Mouse (Mus musculus) cerebellum, adult 9-10 months (tissue): ENCODE measurements around the gene Tex261.
A peak's percentile ranks its signal among the peaks of the same experiment; 100 is the strongest.
"Not testable (repeated sequence)": the region's sequence is repeated elsewhere in the genome, so short reads cannot be mapped to it uniquely, and the experiment has no call there.

Source experiments
- DNase-seq: peaks from one replicate; pipeline ENCODE4 v3.0.0; 2022

Tex261 gene

DNA sequence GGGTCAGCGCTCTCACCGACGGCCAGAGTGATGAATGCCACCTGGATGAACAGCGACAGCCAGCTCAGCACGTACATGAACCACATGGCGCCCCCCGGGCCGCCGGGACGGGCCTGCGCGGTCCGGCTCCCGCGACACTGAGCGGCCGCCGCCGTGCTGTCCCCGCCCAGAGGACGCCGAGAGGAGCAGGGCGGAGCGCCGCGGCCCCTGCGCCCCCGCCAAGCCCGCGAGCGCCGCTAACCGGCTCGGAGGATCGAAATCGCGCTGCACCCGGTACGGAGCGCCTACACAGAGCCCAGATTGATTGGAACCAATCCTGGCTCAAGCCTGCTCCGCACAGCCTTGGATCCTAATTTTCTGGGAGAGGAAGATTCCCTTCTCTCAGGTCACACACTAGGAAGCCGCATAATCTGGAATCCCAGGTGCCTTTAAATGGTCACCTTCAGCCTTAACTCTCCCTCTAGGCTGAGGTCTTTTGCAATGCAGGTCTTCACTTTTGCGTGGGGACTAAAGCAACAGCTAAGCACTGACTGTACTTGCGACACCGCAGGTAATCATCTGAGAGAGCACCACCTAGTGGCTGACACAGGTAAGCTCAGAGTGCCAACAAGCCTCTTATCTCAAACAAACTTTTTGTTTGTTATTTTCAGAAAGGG is at the start of gene Tex261:
Gene Tex261, minus strand, starts transcription at position 176 of the 656 bp plus-strand sequence.
- peak; percentile 90 for DNase-seq

DNA sequence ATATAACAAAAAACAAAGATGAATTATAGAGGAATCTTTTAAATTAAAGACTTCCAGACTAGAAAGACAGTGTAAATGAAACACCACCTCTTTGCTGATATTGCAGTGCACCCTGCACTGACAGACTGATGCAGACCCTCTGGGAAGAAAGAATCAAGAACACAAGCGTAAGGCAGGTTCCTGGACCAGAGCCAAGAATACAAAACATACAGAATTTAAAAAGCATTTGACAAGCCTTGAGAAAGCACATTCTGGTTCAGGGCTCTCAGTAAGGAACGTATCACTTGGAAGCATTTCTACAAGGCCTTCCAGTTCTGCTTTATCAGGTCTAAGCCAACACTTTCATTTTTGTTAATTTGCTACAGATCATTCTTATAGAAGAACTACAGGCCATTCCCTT is 46.2 kb upstream of the Tex261 start:
- no peak for DNase-seq

DNA sequence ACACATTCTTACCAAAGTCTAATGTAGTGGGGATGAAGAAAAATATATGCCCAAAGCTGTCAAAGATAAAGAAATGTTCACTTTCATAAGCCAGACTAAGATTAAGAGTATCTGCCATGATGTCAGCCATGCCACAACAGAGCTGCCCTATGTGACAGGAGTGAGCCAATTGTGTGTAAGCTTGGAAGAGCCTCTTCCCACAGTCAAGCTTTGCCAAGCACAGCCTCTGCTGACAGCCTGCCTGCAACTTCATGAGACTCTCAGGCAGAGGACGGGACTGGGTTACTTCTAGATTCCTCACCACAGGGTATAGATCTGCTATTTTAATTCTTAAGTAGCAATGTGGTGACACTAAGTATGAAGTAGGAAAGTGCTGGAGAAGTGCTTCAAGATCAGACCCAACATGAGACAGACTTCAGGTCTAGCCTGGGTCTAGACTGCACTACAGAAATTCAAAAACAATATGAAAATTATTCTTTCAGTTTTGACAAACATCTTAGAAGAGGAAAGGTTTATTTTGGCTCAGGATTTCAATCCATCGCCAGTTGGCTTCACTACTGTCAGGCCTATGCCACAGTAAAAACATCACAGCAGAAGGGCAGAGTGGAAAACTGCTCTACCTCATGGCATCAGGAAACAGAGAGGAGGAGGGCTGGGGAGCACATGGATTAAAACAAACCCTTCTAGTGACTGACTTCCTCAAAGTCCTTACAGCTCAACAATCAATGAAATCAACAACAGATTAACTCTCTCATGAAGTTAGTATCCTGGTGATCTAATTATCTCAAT is 45.3 kb upstream of the Tex261 start:
- no peak for DNase-seq

DNA sequence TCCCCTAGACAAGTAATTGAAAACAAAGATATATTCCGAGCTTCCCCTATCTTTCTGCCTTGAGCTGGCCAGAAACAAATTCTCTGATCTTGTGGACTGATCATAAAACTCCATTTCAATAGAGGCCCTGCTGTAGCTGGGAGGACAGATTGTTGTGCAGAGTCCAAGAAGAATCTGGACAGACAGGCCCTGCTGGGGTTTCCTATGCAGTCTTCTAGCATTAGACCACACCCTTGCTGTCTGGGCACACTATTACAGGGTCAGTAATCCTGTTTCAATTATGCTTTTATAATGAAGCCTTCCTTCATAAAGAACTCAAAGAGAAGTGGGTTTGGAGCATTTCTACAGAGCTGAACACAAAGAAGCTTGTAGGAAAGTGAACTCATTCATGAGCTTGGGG is 43.4 kb upstream of the Tex261 start:
- DNase-seq = no peak

DNA sequence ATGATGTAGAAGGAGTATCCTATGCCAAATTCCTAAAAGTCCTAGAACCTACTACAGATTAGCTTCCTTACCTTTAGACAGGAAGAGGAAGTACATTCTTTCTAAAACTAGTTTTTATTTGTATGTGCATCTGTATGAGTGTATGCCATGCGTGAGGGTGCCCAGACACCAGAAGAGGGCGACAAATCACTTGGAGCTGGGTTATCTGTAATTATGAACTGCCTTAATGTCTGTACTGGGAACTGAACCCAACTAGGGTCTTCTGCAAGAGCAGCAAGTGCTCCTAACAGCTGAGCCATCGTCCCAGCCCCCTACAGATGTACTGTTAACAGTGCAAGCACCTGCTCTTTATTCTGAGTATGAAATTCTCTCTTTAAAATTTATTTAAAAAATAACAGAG is 40.2 kb upstream of the Tex261 start:
- no peak for DNase-seq

DNA sequence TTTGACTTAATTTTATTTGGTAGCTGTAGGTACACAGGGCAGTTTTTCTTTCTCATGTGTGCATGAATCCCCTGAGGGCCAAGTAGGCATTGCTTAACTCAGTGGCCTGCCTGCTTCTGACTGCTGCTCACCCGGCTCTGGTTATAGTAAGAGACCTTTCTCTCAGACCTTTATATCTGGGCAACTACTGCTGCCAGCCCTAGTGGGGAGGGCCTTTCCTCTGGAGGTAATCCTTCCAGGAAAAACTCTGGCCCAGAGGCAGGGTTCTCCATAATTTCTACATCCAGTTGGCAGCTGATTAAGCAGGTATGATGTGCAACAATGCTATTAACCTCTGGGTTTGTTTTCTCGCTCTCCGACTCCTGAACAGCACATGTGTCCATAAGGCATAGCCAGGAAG is 27.2 kb upstream of the Tex261 start:
- DNase-seq = no peak

DNA sequence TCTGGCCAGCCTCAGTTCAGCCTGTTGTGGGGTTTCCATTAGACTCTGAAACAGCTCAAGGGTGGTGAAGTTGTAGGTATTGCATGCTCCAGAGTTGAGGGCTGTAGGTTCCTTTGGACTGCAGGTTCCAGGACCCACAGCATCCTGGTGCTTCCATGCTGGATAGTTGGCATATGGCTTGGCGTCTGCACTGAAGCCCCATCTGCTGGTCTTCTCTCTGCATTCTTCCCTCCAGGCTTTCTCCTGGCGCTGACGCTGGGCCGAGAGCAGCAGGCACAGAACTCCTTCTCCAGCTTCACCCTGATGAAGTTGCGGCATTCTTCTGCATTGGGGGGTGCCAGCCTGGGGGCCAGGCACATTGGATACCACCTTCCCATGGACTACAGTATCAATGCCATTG is 26.4 kb upstream of the Tex261 start:
- no peak for DNase-seq

DNA sequence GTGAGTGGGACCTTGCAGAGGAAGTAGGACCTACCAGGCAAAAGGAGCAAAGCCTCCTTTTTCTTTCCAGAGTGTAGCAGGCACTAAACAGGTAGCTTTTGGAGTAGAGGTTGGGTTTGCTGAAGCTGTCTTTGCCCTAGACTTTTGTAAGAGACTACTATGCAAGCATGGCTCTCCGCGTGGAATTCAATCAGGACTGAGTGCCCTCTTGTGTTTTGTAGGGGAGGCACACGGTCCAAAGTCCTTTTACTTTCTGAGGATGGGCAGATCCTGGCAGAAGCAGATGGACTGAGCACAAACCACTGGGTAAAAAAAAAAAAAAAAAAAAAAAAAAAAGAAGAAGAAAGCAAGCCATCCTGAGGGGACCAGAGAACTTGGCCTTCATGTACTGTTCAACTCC is 21.1 kb upstream of the Tex261 start:
- no peak for DNase-seq

DNA sequence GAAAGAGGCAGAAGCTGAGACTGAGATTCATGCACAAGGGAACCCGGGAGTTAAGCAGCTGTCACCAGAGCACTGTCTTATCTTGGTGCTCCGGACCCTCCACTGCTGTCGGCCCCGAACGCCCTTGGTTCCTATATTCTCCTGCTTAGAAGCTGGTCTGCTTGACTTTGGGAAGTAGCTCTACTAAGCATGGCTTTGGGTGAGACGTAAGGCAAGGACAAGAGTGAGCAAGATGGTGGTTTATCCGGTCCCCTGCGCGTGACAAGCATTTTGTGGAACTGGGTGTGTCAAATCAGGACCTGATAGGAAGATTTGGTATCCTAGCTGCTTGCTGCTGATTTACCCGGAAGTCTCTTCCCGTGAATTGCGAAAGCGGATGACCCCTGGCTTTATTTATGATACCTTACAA is 19.9 kb upstream of the Tex261 start:
- no peak for DNase-seq

DNA sequence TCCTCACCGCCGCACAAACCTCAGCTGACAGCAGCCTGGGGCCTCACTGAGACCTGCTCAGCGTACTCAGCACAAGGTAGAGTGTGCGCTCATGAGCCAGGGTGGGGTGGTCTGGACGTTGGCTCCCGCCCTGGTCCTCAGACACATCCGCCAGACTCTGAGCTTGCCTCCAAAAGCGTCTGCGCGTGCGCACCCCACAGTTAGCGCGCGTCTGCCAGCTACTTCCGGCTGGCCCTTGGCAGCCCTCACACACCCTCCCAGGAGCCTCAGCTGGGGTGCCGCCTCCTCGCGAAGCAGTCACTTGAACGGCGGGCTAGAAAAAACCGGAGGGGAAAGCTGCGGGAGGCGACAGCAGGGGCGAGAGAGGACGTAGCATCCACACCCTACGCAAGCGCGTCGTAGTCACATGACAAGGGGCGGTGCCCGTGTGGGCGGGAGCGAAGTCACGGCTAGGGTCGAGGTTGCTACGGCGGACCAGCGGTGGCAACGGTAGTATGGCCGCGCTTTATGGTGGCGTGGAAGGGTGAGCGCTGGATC is 19.2 kb upstream of the Tex261 start, which contains the start of gene Nagk:
Gene Nagk, plus strand, starts transcription at position 223 of the 537 bp plus-strand sequence.
- peak; percentile 90 for DNase-seq

DNA sequence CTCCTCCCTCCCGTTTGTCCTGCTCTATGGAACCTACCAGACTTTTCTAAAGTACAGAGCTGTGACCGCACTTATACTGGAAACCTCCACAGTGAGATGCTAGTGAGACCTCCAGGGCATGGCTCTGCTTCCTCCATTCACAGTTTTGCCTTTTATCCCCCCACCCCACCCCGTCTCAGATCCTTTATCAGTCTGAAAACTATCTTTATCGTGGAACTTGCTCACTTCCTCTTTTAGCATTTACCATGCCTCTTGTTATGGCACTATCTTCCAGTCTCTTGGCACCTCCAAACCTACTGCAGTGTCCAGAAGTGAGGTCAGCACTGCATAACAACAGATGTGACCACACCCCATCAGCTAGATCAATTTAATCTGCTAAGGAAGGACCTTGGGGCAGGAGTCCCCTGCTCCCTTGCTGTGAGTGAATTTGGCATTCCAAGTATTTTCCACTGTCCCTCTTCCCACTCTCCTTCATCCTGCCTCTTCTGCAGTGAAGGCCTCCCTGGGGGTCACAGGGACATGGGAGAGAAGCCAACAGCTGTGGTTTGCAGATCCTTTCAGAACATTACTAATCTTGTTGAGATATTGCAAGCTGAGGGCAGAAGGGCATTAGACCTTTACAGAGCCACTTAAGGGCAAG is 15.8 kb upstream of the Tex261 start:
- DNase-seq = no peak

DNA sequence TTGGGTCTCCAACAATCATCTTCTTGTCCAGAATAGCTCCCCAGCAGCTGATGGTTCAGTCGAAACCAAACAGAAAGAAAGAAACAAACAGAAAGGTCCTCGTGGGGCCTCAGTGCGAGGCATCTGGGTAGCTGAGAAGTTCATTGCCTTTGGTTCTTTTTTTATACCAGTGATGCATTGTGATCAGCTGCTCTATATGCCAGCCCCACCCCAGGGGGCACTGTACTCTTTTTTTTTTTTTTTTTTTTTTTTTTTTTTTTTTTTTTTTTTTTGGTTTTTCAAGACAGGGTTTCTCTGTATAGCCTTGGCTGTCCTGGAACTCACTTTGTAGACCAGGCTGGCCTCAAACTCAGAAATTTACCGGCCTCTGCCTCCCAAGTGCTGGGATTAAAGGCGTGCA is 14.9 kb upstream of the Tex261 start:
- not testable (repeated sequence) for DNase-seq

DNA sequence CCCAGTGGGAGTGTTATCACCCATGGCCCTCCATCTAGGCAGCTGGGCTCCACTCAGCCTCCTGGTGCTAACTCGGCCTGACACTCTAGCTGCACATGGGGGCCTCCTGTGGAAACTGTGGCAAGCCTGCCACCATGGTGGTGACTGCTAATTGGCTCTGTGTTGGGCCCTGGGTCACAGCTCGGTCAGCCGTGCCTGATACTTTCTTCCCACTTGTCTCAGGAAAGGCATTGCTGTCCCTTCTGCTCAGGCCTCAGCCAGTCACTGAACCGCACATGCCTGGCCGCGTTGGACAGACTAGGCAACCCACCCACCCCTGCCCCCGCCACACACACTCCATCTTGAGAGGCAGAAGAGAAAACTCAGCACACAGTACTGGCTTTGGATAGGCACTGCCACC is 12.9 kb upstream of the Tex261 start:
- no peak for DNase-seq

DNA sequence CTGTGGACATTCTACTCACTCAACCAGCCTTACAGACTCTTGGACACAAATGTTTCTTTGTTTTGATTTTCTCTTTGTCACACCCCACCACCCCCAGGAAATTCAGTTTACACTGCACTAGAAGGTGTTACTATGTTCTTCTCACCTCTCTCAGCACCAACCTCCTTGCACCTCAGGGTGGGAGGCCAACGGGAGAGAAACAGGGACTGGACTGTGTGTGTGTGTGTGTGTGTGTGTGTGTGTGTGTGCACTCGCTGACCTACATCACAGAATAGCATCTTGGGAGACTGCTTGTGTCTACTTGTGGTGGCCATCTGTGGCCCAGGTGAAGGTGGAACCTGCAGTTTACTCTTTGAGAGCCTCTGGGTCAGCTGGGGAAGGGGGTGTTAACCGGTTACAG is 10.8 kb upstream of the Tex261 start:
- DNase-seq = no peak

DNA sequence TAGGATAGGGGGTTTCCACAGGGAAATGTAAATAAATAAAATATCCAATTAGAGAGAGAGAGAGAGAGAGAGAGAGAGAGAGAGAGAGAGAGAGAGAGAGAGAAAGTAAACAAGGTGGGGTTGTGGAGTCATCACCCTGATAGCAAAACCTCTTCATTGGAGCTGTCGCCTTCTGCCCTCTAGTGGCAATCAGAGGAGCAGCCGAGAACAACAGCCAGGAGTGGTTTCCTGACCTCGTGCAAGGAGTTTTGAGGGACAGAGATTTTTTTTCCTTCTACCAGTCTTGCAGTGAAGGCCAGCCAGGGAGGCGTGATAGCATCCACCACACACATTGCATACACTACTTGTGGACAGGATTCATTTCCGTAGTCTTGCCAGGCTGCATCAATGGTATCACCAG is 3.4 kb upstream of the Tex261 start:
- DNase-seq = peak; percentile 53

DNA sequence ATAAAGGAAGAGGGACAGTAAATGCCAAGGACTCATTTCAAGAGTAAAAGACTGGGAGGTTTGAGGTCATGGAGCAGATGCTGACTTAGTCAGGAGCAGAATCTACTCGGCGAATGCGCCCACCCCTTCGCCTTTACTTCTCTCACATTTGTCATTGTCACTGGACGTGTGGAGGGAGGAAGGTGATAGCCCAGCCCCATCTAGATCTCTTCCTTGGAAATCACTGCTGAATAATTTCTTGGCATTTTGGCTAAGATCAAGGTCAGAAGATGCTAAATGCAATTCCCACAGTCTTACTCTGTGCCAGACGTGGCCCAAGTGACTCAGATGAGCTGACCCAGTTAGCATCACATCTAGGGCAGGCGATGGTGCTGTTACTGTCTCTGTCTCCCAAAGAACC is 2.7 kb upstream of the Tex261 start:
- no peak for DNase-seq

DNA sequence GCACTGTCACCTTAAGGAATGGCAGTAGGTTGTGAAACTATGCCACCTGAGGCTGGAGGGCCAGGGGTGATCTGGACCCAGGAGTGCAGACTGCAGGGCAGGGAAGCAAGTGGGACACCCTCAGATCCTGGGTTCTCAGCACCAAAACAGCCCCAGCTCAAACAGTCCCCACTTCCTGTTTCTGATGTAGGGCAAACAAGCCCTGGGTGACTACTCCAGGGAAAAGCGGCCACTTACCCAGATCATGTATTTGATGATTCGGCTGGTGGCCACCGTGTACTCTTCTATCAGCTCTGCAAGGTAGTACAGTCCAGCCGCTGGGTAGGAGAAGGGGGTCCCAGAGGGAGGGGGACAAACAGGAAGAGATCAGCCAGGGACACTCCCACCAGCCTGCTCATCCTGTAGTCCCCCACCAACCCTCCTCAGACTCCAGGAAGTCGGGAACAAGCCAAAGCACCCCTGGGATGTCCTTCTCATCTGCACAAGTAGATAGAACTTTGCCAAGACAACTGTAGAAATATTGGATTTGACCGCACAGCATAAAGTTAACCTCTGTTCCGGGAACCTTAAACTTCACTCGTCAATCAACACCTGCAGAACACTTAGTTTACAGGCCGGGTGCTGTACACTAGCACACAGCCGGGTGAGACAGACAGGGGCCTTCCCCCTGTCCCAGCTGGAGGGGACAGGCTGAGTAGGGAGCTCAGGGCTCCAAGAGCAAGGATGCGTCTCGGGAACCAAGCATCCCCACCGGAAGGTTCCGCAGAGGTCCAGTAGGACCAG is 641 bp downstream of the Tex261 start:
- peak; percentile 47 for DNase-seq

DNA sequence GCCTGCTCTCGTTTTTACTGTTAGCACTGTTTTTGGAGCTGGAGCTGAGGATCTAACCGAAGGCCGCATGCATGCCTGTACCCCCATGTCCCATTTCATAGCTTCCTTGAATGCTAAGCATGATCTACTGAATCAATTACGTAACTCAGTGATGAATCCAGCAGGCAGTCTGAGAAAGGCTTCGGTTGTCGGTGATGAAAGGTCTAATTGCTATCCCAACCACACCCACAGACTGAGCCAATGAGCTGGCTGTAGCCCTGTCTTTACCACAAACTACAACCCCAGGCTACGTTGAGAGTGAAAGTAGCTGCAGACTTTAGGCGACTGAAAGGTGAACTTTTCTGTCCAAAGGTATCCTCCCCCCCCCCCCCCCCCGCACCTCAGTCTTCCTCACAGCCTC is 1.5 kb downstream of the Tex261 start:
- no peak for DNase-seq

DNA sequence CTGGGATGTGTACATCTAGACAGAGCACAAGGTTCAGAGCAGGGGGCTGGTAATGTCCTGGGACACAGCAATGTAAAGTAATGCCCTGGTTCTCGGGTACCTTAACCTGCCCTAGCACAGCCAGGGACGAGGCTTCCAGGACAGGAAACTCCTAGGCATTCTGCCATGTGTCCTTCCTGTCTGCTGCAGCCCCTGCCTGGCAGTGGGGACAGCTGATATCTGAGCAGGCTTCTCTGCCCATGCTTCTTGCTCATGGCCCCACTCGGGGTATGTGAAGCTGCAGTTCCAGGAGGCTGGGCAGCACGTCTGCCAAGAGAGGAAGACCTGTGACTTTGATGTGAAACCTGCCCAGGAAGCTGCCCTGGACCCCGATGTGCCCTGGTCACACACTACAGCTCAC is 7.1 kb downstream of the Tex261 start:
- DNase-seq = no peak

DNA sequence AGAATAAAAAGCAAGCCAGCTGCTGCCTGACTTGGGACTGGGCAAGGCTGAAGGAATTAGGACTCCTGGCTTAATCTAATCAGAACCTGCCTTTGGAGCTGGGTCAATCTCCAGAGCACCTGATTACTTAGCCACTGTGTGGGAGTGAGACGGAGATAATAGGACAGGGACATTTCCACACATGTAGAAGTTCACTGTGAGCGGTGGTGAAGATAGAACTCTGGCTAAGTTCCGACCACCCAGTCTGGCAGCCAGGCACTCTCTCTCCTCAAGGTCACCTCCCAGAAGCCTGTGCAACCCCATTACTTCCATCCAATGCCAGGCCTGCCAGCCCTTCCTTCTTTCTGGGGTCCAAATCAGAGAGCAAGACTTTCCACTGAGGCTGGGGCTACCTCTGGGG is 8.6 kb downstream of the Tex261 start:
- no peak for DNase-seq

DNA sequence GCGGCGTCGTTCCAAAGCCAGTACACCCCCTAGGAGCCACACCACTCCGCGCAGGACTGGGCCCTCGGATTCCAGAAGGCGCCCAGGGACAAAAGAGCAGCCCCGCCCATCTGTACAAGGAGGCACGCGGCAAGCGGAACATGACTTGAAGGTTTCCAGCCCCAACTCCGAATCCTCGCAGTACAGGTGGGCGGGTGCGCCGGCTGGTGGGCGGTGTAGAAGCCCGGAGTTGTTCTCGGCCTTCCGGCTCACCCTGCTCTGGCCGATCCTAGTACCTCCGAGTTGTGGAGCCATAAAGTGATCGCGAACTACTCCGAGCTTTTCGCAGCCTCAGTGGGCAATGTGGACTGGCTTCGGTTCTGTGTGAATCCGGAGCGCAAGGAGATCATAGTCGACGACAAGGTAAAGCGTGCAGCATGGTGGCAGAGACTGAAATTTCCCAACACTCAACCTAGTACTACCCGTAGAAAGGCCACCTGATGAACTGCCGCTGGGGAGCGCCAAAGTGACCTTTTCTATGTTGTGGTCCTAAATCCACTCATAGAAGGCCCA is 12.7 kb downstream of the Tex261 start:
- no peak for DNase-seq

DNA sequence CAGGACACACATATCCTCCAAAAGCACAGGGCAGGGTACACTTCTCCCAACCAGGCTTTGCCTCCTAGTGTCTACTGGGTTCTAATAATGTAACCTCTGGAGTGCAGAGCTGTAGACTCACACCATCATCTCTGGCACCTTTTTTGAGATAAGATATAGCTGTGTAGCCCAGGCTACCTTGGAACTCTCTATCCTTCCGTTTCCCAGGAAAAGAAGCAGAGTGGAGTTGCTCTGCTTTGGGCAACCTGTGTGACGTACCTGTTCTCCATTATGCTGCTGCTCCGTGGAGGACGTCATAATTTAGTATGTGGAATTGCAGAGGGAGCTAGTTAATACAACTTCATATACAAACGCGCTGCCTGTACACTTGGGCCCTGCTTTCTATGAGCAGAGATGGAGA is 13.3 kb downstream of the Tex261 start, which contains the start of gene Ankrd53:
Gene Ankrd53, plus strand, starts transcription at position 301 of the 400 bp plus-strand sequence.
- no peak for DNase-seq

DNA sequence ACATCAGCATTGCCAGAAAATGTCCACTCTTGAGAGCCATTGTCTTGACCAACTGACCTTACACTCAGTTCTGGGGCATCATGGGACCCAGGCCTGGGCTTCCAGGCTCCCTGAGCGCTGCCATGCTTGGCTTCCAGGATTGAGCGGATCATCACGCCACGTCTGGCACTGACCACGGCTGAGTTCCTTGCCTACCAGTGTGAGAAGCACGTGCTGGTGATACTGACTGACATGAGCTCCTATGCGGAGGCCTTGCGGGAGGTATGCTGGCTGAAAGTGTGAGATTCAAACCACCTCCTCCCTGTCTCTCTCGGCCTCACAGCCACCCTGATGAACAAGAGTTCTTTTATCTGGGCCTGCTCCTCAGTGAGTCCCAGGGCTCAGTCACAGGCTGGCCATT is 19.6 kb downstream of the Tex261 start:
- DNase-seq = no peak
